Mouse (Mus musculus): ENCODE results near the gene Tdpoz4. TPM values are rescaled to one million over a fixed set of nuclear protein-coding genes. Genes with fewer than 3 reads are reported as not detected.
"Not testable (repeated sequence)": the region's sequence is repeated elsewhere in the genome, so short reads cannot be mapped to it uniquely, and the experiment has no call there.

Tdpoz4 gene
- polyA plus RNA-seq (2015; fragmentation: Nextera tagmentation; extraction: Ambion mirVana): not detected in 2 replicates

- not testable (repeated sequence) for DNase-seq (ENCODE audit: low spot score)
Observed at GRCm38 (mm10) chr3:93796098-93796497, at the start of gene Tdpoz4. Gene Tdpoz4 (plus strand): TSS chr3:93796398.

GRCm38 (mm10) chr3:93754022-93754421 lies 42.2 kb upstream of the Tdpoz4 start:
- not testable (repeated sequence) for DNase-seq (ENCODE audit: low spot score)

- DNase-seq (ENCODE audit: low spot score): not testable (repeated sequence)
Observed at GRCm38 (mm10) chr3:93772700-93773099, 23.5 kb upstream of the Tdpoz4 start, which contains the start of gene Gm5773. Gene Gm5773 (plus strand): TSS chr3:93773000.

- not testable (repeated sequence) for DNase-seq (ENCODE audit: low spot score)
Observed at GRCm38 (mm10) chr3:93813341-93813740, 17.1 kb downstream of the Tdpoz4 start.

- DNase-seq (ENCODE audit: low spot score): not testable (repeated sequence)
Observed at GRCm38 (mm10) chr3:93825720-93826119, 29.5 kb downstream of the Tdpoz4 start, which contains the start of gene Tdpoz3. Gene Tdpoz3 (plus strand): TSS chr3:93826020.

Other genes with a start within 250 kb of the Tdpoz4 start
- 485 and 530 TPM in 2 replicates for gene S100a10, start 241.3 kb upstream of the Tdpoz4 start, polyA plus RNA-seq (2015; fragmentation: Nextera tagmentation; extraction: Ambion mirVana)
- gene Tdpoz2, start 143.7 kb upstream of the Tdpoz4 start, polyA plus RNA-seq (2015; fragmentation: Nextera tagmentation; extraction: Ambion mirVana): 0.10 TPM in 1 of 2 replicates, not detected in the other
- not detected in 2 replicates for gene Tdpoz1, start 120.1 kb upstream of the Tdpoz4 start, polyA plus RNA-seq (2015; fragmentation: Nextera tagmentation; extraction: Ambion mirVana)
- gene Gm37596, start 103.3 kb upstream of the Tdpoz4 start, polyA plus RNA-seq (2015; fragmentation: Nextera tagmentation; extraction: Ambion mirVana): not detected in 2 replicates
- not detected in 2 replicates for gene Gm5773, start 23.4 kb upstream of the Tdpoz4 start, polyA plus RNA-seq (2015; fragmentation: Nextera tagmentation; extraction: Ambion mirVana)
- gene Tdpoz3, start 29.6 kb downstream of the Tdpoz4 start, polyA plus RNA-seq (2015; fragmentation: Nextera tagmentation; extraction: Ambion mirVana): not detected in 2 replicates
- not detected in 2 replicates for gene Gm9117, start 147.1 kb downstream of the Tdpoz4 start, polyA plus RNA-seq (2015; fragmentation: Nextera tagmentation; extraction: Ambion mirVana)
- gene Tdpoz5, start 164.9 kb downstream of the Tdpoz4 start, polyA plus RNA-seq (2015; fragmentation: Nextera tagmentation; extraction: Ambion mirVana): not detected in 2 replicates

Measured in thymus, postnatal 0 days (tissue).